Mouse (Mus musculus): ENCODE data around the gene Shb. TPM values are rescaled to one million over a fixed set of nuclear protein-coding genes. Genes with fewer than 3 reads are reported as not detected.

The Shb gene
- total and polyA plus RNA-seq, 2 experiments from 2014 or later = 8.6 to 32.6 TPM

DNA sequence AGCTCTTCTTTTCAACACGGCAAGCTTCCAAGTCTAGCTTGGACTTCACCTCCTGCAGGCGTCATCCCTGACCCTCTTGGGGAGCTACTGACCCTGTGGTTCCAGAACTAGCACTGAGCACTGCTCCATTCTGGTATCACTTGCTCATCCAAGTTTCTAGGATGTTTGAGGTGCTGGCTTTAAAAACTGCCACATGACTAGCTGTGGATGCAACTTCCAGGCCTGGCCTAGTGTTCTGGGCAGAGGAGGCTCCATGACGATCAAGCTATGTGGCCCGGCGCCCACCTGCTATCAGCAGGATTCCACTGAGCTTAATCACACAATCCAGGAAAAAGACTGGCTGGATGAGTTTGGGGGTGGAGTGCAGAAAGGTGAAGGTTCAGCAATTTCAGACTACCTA is 57.4 kb downstream of the Shb start:
- no peaks in the 10 kb centered on the region for H3K9me3 ChIP-seq (ENCODE audit: low read length)
- no peak for ATAC-seq
- H3K36me3 ChIP-seq (ENCODE audit: insufficient read depth) = no peaks in the 10 kb centered on the region
- no peak overlapping the region for H3K4me2 ChIP-seq (ENCODE audit: low read depth)
- no peaks in the 10 kb centered on the region for H3K27me3 ChIP-seq (ENCODE audit: insufficient read depth, low read length)
- H3K27ac ChIP-seq (ENCODE audit: low read depth, low read length) = no peak overlapping the region
- no peak overlapping the region for H3K9ac ChIP-seq
- H3K4me3 ChIP-seq (ENCODE audit: low read depth, low read length) = no peak overlapping the region
- peaks cover 36% of the 10 kb centered on the region for H3K4me1 ChIP-seq (ENCODE audit: insufficient read depth)
- TF ChIP-seq CTCF (IDR thresholded peaks at IDR 0.05; ENCODE audit: low read depth) = no peak
- 86% methylated on average over 5 of the region's 5 CpGs for WGBS
- no peak for DNase-seq

DNA sequence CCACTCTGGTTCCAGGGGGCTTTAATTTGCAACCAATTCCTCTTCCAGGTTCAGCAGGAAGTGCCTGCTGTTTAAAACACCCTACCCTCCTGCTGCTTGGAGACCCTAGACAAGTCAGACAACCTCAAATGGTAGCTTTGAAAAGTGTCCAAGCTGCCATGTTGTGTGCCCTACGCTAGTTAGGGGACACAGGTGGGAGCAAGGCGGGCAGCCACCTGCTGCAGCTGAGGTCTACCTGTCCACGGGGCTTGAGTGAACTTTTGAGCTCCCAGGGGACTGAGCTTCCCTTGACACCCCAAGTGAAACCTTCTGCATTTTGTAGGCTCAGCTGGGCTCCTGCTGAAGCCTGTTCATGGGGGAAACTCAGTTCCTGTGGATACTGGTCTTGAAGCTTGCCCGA is 58.1 kb downstream of the Shb start:
- Histone ChIP-seq H3K27me3 (ENCODE audit: insufficient read depth, low read length) (no peaks in the 10 kb centered on the region), H3K9ac (no peak overlapping the region), H3K36me3 (ENCODE audit: insufficient read depth) (no peaks in the 10 kb centered on the region), H3K4me1 (ENCODE audit: insufficient read depth) (peaks cover 36% of the 10 kb centered on the region), H3K4me3 (ENCODE audit: low read depth, low read length) (no peak overlapping the region), H3K9me3 (ENCODE audit: low read length) (no peaks in the 10 kb centered on the region), H3K27ac (ENCODE audit: low read depth, low read length) (no peak overlapping the region), H3K4me2 (ENCODE audit: low read depth) (no peak overlapping the region)
- DNase-seq = no peak
- ATAC-seq = no peak
- no peak for TF ChIP-seq CTCF (IDR thresholded peaks at IDR 0.05; ENCODE audit: low read depth)
- 96% methylated on average over 4 of the region's 4 CpGs for WGBS

DNA sequence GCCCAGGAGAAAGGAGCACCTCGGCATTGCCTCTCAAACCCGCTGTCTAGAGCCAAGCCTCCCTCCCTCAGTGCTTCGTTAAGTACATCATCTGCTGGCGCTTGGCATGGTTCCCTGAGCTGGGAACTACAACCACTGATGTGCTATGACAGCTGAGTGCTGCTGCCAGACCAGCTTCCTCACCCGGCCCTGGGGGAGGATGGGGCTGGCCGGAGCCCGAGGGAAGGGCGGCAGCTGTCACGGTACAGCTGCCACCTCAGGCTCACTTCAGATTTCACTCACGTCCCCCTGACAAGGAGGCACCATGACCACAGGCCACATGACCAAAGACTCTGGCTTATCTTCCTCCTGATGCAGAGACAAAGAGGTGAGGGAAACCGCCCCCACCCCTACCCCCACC is 59.1 kb downstream of the Shb start:
- Histone ChIP-seq H3K4me1 (ENCODE audit: insufficient read depth) (peaks cover 33% of the 10 kb centered on the region), H3K36me3 (ENCODE audit: insufficient read depth) (no peaks in the 10 kb centered on the region), H3K9me3 (ENCODE audit: low read length) (no peaks in the 10 kb centered on the region), H3K4me3 (ENCODE audit: low read depth, low read length) (no peak overlapping the region), H3K4me2 (ENCODE audit: low read depth) (no peak overlapping the region), H3K9ac (no peak overlapping the region), H3K27ac (ENCODE audit: low read depth, low read length) (peak overlapping the region; percentile 45; the same call in 1 of the 2 replicates), H3K27me3 (ENCODE audit: insufficient read depth, low read length) (no peaks in the 10 kb centered on the region)
- TF ChIP-seq CTCF (IDR thresholded peaks at IDR 0.05; ENCODE audit: low read depth) = no peak
- 13% methylated on average over 11 of the region's 11 CpGs for WGBS
- ATAC-seq (peak; percentile 88), DNase-seq (peak; percentile 88)

DNA sequence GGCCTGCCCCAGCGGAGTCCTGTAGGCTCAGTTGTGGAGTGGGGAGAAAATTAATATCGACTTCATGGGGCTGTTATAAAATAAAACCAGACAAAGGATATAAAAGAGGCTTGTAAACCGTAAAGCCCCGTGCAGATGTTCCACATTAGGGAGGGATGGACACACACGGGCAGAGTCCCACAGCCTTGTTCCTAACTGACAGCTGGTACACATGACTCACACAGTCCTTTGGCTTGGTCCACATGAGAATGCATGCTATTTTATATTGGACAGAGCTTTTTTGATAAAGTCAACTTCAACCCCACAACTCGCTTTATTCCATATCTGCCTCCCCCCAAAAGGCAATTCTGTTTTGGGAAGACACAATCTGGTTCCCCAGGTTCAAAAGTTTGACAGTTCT is 59.6 kb downstream of the Shb start:
- Histone ChIP-seq H3K4me1 (ENCODE audit: insufficient read depth) (peaks cover 29% of the 10 kb centered on the region), H3K9me3 (ENCODE audit: low read length) (no peaks in the 10 kb centered on the region), H3K27ac (ENCODE audit: low read depth, low read length) (peak overlapping the region; percentile 45; the same call in 1 of the 2 replicates), H3K9ac (no peak overlapping the region), H3K27me3 (ENCODE audit: insufficient read depth, low read length) (no peaks in the 10 kb centered on the region), H3K36me3 (ENCODE audit: insufficient read depth) (no peaks in the 10 kb centered on the region), H3K4me3 (ENCODE audit: low read depth, low read length) (no peak overlapping the region), H3K4me2 (ENCODE audit: low read depth) (no peak overlapping the region)
- 50% methylated on average over 6 of the region's 6 CpGs for WGBS
- TF ChIP-seq CTCF (IDR thresholded peaks at IDR 0.05; ENCODE audit: low read depth) = no peak
- DNase-seq (no peak), ATAC-seq (no peak)

DNA sequence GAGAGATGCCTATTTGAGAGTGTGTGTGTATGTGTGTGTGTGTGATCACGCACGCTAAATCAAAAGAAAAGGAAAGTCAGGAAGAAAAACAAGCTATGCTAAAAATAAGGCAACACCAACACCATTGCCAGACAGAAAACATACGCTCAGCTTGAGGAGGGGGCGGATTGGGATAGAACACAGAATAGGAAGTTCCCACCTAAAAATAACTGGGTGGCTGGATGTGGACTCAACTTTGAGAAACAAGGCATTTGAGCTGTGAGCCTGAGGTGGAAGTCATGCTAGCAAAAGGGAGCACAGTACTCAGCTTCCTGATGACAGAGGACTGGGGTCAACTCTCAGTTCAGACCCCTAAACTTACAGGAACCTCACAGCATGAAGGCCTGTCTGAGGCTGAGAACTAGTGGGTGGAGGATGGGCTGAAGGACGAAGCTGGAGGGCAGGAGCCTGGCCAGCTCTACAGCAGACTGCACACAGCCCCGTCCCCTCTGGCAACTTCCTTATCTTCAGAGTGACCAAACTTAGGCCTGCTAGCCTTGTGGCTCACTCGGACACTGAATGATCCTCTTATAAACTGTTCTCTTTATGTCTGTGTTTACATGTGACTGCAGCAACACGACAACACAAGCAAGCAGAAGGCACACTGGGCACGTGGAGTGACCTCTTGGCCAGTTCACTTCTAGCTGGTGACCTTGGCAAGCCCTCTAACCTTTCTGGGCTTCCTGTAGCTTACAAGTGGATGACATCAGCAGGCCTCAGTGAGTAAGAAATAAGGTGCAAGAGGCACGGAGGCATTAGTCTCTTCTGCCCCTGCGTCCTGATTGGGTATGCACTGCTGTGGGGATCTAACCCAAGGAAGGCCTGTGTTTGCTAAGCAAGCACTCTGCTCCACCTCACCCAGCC is 60.4 kb downstream of the Shb start:
- peaks cover 26% of the 10 kb centered on the region for H3K4me1 ChIP-seq (ENCODE audit: insufficient read depth)
- H3K27me3 ChIP-seq (ENCODE audit: insufficient read depth, low read length) = no peaks in the 10 kb centered on the region
- ATAC-seq = peak; percentile 4; the same call in 1 of the 2 replicates
- H3K9me3 ChIP-seq (ENCODE audit: low read length) = no peaks in the 10 kb centered on the region
- 66% methylated on average over 11 of the region's 11 CpGs for WGBS
- no peak for TF ChIP-seq CTCF (IDR thresholded peaks at IDR 0.05; ENCODE audit: low read depth)
- no peak overlapping the region for H3K9ac ChIP-seq
- no peaks in the 10 kb centered on the region for H3K36me3 ChIP-seq (ENCODE audit: insufficient read depth)
- H3K27ac ChIP-seq (ENCODE audit: low read depth, low read length) = no peak overlapping the region
- no peak for DNase-seq
- no peak overlapping the region for H3K4me3 ChIP-seq (ENCODE audit: low read depth, low read length)
- no peak overlapping the region for H3K4me2 ChIP-seq (ENCODE audit: low read depth)

DNA sequence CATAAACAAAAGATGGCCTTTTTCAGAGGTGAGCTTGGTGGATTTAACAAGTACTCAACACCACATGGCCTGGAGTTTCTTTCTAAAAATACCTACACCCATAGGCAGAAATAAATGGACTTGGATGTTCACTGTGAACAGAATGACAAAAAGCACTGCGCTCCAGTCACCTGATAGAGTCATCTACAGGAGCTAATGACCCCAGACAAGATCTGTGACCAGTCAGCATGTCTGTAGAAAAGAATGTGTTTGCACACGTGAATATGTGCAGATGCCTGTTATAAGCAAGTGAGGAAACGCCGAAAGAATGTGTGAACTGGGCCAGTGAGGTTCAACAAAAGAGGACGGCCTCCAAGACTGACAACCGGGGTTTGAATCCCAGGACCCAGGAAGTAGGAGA is 63.2 kb downstream of the Shb start:
- DNase-seq = no peak

DNA sequence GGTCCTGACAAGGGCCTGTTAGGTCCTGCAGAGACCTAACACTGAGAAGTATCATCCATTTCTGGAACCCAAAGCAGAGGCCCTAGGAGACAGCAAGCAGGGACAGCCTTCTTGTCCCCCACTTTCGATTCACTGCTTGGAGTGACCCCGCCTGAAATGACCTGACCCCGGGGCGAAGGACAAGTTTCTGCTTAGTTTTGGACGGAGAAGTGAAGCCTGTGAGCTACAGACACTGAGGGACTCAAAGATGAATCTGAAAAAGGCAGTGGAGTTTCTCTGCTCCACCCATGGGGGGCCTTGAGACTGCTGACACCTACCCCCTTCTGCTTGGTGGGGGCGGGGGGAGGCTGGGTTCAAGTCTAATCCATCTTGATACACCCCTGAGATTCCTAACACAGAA is 63.8 kb downstream of the Shb start:
- DNase-seq (no peak), ATAC-seq (no peak)
- Histone ChIP-seq H3K4me1 (ENCODE audit: insufficient read depth) (peaks cover 18% of the 10 kb centered on the region), H3K4me2 (ENCODE audit: low read depth) (no peak overlapping the region), H3K27me3 (ENCODE audit: insufficient read depth, low read length) (no peaks in the 10 kb centered on the region), H3K9me3 (ENCODE audit: low read length) (no peaks in the 10 kb centered on the region), H3K9ac (no peak overlapping the region), H3K4me3 (ENCODE audit: low read depth, low read length) (no peak overlapping the region), H3K36me3 (ENCODE audit: insufficient read depth) (no peaks in the 10 kb centered on the region), H3K27ac (ENCODE audit: low read depth, low read length) (no peak overlapping the region)
- 93% methylated on average over 6 of the region's 6 CpGs for WGBS
- TF ChIP-seq CTCF (IDR thresholded peaks at IDR 0.05; ENCODE audit: low read depth) = no peak

More for the DNA sequence above, 63.2 kb downstream of the Shb start:
- no peak overlapping the region for H3K4me3 ChIP-seq (ENCODE audit: low read depth, low read length)
- no peak for ATAC-seq
- H3K9ac ChIP-seq = no peak overlapping the region
- TF ChIP-seq CTCF (IDR thresholded peaks at IDR 0.05; ENCODE audit: low read depth) = no peak
- H3K27me3 ChIP-seq (ENCODE audit: insufficient read depth, low read length) = no peaks in the 10 kb centered on the region
- WGBS = 66% methylated on average over 6 of the region's 6 CpGs
- no peaks in the 10 kb centered on the region for H3K9me3 ChIP-seq (ENCODE audit: low read length)
- no peak overlapping the region for H3K4me2 ChIP-seq (ENCODE audit: low read depth)
- H3K4me1 ChIP-seq (ENCODE audit: insufficient read depth) = peaks cover 24% of the 10 kb centered on the region
- no peaks in the 10 kb centered on the region for H3K36me3 ChIP-seq (ENCODE audit: insufficient read depth)
- no peak overlapping the region for H3K27ac ChIP-seq (ENCODE audit: low read depth, low read length)

Data from forebrain, postnatal 0 days (tissue).